Mouse (Mus musculus) thymus, adult 2 months (tissue): ENCODE data around the gene Mrpl57.

Experiments used
- CTCF ChIP-seq: fragments of 200-500 bp; IDR thresholded peaks from 2 replicates; pipeline ENCODE4 v1.5.1; 2012; ENCODE audit warnings: mild to moderate bottlenecking, control low read depth, low read length, moderate library complexity, borderline replicate concordance; ENCODE audit not compliant: control insufficient read depth, poor library complexity, insufficient read depth; ENCODE audit errors: extremely low read depth
- POLR2A ChIP-seq: fragments of 200-500 bp; IDR thresholded peaks from 2 replicates; pipeline ENCODE4 v1.6.1; 2012; ENCODE audit warnings: mild to moderate bottlenecking, low read length, control low read depth, moderate library complexity; ENCODE audit not compliant: control insufficient read depth, poor library complexity, insufficient read depth; ENCODE audit errors: extremely low read depth

DNA sequence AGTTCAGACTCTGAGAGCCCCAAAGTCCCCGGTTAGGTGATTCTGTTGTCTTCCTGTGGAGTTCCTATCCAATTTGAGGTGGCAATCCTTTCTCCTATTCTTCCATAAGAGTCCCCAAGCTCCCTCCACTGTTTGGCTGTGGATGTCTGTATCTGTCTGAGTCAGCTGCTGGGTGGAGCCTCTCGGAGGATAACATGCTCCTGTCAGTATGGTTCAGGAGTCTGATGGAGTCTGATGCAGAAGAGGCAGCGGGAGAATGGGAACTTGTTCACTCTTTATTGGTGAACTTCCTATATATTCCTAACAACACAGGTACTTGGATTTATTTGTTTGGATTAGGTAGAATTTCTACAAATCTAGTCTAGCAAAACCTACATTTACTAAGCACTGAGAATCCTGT, 18.5 kb downstream of the Mrpl57 start:
- TF ChIP-seq POLR2A (no peak), CTCF (no peak)
